Mouse (Mus musculus) layer of hippocampus, adult 2 months (tissue): Measurements from ENCODE around the gene Angptl3. TPM values are rescaled to one million over a fixed set of nuclear protein-coding genes. Genes with fewer than 3 reads are reported as not detected.

ENCODE experiments used
- DNase-seq, 2 experiments: peaks; one replicate each; pipeline ENCODE4 v3.0.0; 2022; ENCODE audit warnings: low spot score in 2 of 2
- H3K27ac ChIP-seq: fragments of 200-600 bp; 2 replicates; pipeline ENCODE4 v1.8.1; 2022
- H3K4me3 ChIP-seq: fragments of 200-600 bp; 2 replicates; pipeline ENCODE4 v1.8.1; 2022; ENCODE audit warnings: mild to moderate bottlenecking
- CTCF ChIP-seq: fragments of 200-600 bp; conservative IDR thresholded peaks from 2 replicates; pipeline ENCODE4 v1.8.1; 2022; ENCODE audit warnings: antibody characterized with exemption, mild to moderate bottlenecking, moderate library complexity
- total RNA-seq, 2 experiments: library from RNA; stranded (reverse); gene quantifications; 2 replicates each; pipeline ENCODE4 v1.2.3; 2021

Angptl3 gene
- total RNA-seq, 2 experiments from 2014 or later = not detected

- Histone ChIP-seq H3K4me3 (no peak overlapping the region), H3K27ac (peak overlapping the region; percentile 43; the same call in 1 of the 2 replicates)
- no peak for TF ChIP-seq CTCF
- DNase-seq = peak in 1 of 2 experiments; percentile 18
Observed at GRCm38 (mm10) chr4:99083862-99084261, 53.1 kb downstream of the Angptl3 start.

- H3K4me3 ChIP-seq = no peak overlapping the region
- no peak overlapping the region for H3K27ac ChIP-seq
- TF ChIP-seq CTCF = no peak
- DNase-seq = no peak
Observed at GRCm38 (mm10) chr4:99087760-99088485, 57.2 kb downstream of the Angptl3 start.

GRCm38 (mm10) chr4:99091151-99091701, 60.5 kb downstream of the Angptl3 start:
- no peak overlapping the region for H3K4me3 ChIP-seq
- no peak for DNase-seq
- peak overlapping the region; percentile 46; the same call in 1 of the 2 replicates for H3K27ac ChIP-seq
- no peak for TF ChIP-seq CTCF

GRCm38 (mm10) chr4:99091777-99092176, 61.0 kb downstream of the Angptl3 start:
- Histone ChIP-seq H3K4me3 (no peak overlapping the region), H3K27ac (peak overlapping the region; percentile 46; the same call in 1 of the 2 replicates)
- DNase-seq = no peak
- TF ChIP-seq CTCF = no peak

Other genes starting within 250 kb of the Angptl3 start
- gene Kank4, start 213.4 kb upstream of the Angptl3 start, total RNA-seq = 1 to 10 TPM; 2.5 to 3.0 TPM
- not detected for gene I0C0044D17Rik, start 207.1 kb upstream of the Angptl3 start, total RNA-seq
- 10 to 100 TPM; 26.3 to 26.6 TPM for gene Usp1, start 107.1 kb upstream of the Angptl3 start, total RNA-seq
- gene Dock7, start 90.0 kb downstream of the Angptl3 start, total RNA-seq = 10 to 100 TPM; 31.2 to 39.7 TPM
- 10 to 100 TPM; 37.7 to 39.7 TPM for gene Atg4c, start 163.0 kb downstream of the Angptl3 start, total RNA-seq